Mouse (Mus musculus) lung, embryonic 15.5 days (tissue): ENCODE results near the gene Myt1l. TPM values are rescaled to one million over a fixed set of nuclear protein-coding genes. Genes with fewer than 3 reads are reported as not detected.

Source experiments
- ATAC-seq: fragments of 200-750 bp; cut with Nextera tagmentation; 2 replicates; pipeline ENCODE4 v1.8.0; 2017; ENCODE audit warnings: moderate number of reproducible peaks, borderline replicate concordance; ENCODE audit not compliant: low FRiP score, low TSS enrichment; ENCODE audit errors: extremely low read depth
- H3K27ac ChIP-seq: fragments of 300-500 bp; sonication (generic); 2 replicates; pipeline ENCODE4 v1.5.1; 2015; ENCODE audit warnings: moderate library complexity, mild to moderate bottlenecking, inconsistent platforms
- H3K27me3 ChIP-seq: fragments of 300-500 bp; sonication (generic); 2 replicates; pipeline ENCODE4 v1.6.1; 2015; ENCODE audit warnings: inconsistent platforms
- H3K36me3 ChIP-seq: fragments of 300-500 bp; sonication (generic); 2 replicates; pipeline ENCODE4 v1.6.1; 2015; ENCODE audit warnings: inconsistent platforms
- H3K4me1 ChIP-seq: fragments of 300-500 bp; sonication (generic); 2 replicates; pipeline ENCODE4 v1.6.1; 2015; ENCODE audit warnings: inconsistent platforms
- H3K4me2 ChIP-seq: fragments of 300-500 bp; sonication (generic); 2 replicates; pipeline ENCODE4 v1.6.1; 2015; ENCODE audit warnings: inconsistent platforms, mild to moderate bottlenecking, moderate library complexity
- H3K4me3 ChIP-seq: fragments of 300-500 bp; sonication (generic); 2 replicates; pipeline ENCODE4 v1.5.1; 2015; ENCODE audit warnings: mild to moderate bottlenecking, inconsistent platforms
- H3K9ac ChIP-seq: fragments of 300-500 bp; sonication (generic); 2 replicates; pipeline ENCODE4 v1.6.1; 2015; ENCODE audit warnings: inconsistent platforms
- H3K9me3 ChIP-seq: fragments of 300-500 bp; sonication (generic); 2 replicates; pipeline ENCODE4 v1.6.1; 2016; ENCODE audit warnings: inconsistent platforms
- WGBS: fragments of 180-500 bp; shearing (Covaris S2); methylation state at CpG from one replicate; pipeline ENCODE4 v1.1.7; 2015; 5-methylcytosine and 5-hydroxymethylcytosine counted together
- polyA plus RNA-seq: library from polyadenylated mRNA; unstranded; fragments of >200 nt; fragmentation: Nextera tagmentation; extraction: Ambion mirVana; gene quantifications from 2 replicates; pipeline ENCODE4 v1.2.1, GENCODE M21; 2015

Gene Myt1l
- polyA plus RNA-seq = 0.15 and 0.27 TPM in 2 replicates

DNA sequence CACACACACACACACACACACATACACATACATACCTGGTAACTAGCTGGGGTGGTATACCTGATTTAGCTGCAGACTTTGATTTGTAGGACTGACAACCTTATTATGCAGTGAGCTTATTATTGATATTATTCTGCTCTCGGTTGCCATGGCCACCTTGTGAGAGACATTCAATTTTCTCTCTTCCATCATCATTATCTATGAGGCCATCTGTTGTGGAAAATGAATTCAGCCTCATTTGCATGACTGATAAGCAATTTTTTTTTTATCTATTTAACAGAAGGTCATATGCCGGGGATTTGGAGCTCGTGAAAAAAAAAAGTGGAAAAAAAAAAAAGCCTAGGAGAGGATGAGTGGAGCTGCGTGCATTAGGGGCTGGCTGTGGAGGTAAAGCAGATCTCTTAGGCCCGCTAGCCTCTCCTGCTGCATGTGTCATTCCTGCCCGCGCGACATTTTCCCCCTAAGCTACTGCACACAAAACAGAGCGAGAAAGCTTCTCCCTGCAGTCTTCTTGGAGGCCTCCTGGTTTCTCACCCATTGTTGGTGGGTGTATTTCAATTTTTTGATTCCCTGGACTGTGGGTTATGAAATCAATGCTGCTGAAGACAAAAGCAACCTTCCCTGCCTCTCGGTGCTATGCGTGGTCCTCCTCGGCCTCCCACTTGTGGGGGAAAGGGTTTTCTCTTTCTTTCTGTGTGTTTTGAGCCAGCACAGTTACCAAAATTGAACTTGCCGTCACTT, at the start of gene Myt1l:
Gene Myt1l (plus strand): TSS at position 354 of the 741 bp plus-strand sequence.
- Histone ChIP-seq H3K4me3 (no peak within 1 kb of the TSS), H3K27ac (no peak within 1 kb of the TSS), H3K9me3 (no peaks in the 10 kb centered on the region), H3K9ac (no peak within 1 kb of the TSS), H3K4me2 (no peak within 1 kb of the TSS), H3K4me1 (no peaks in the 10 kb centered on the region), H3K36me3 (no peaks in the 10 kb centered on the region), H3K27me3 (peaks cover 28% of the 10 kb centered on the region)
- 40% methylated on average over 13 of the region's 13 CpGs for WGBS
- no peak for ATAC-seq

DNA sequence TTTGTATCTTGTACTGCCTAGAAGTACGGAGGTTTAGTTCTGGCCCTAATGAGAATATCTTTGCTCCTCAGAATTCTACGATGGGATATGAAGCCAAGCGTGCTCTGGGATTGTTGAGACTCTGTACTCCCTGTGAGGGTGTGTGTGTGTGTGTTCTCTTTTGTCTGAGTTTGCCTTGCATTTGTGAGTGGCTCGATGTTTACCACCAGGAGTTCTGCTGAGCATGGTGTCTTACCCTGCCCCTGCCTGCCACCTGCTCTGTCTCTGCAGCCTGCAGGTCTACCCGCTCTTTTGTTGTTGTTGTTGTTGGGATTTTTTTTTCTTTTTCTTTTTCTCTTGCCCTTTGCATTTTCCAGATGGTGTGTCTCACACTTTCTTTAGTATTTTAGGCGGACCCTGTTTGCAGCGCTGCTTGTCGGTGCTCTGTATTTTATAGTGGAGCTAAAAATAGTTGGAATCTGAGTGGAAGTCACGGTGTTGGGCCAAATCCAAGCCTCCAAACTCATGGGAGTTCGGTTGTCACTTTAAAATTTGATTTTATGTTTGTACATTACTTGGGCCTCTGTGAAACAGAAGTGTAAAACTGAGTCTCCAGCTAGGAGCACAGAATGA, 41.7 kb upstream of the Myt1l start:
- no peaks in the 10 kb centered on the region for H3K27me3 ChIP-seq
- 72% methylated on average over 10 of the region's 10 CpGs for WGBS
- ATAC-seq = no peak
- no peaks in the 10 kb centered on the region for H3K36me3 ChIP-seq
- no peak overlapping the region for H3K4me2 ChIP-seq
- H3K27ac ChIP-seq = no peak overlapping the region
- H3K9me3 ChIP-seq = no peaks in the 10 kb centered on the region
- H3K9ac ChIP-seq = no peak overlapping the region
- H3K4me1 ChIP-seq = no peaks in the 10 kb centered on the region
- no peak overlapping the region for H3K4me3 ChIP-seq

- no peak overlapping the region for H3K4me3 ChIP-seq
- no peaks in the 10 kb centered on the region for H3K9me3 ChIP-seq
- no peaks in the 10 kb centered on the region for H3K36me3 ChIP-seq
- H3K27ac ChIP-seq = no peak overlapping the region
- H3K9ac ChIP-seq = no peak overlapping the region
- peaks cover 23% of the 10 kb centered on the region for H3K27me3 ChIP-seq
- H3K4me2 ChIP-seq = no peak overlapping the region
- ATAC-seq = no peak
- H3K4me1 ChIP-seq = no peaks in the 10 kb centered on the region
- WGBS = 14% methylated on average over 6 of the region's 6 CpGs
These were observed 1.9 kb upstream of the Myt1l start for GRCm38 (mm10) chr12:29526236-29526644.

DNA sequence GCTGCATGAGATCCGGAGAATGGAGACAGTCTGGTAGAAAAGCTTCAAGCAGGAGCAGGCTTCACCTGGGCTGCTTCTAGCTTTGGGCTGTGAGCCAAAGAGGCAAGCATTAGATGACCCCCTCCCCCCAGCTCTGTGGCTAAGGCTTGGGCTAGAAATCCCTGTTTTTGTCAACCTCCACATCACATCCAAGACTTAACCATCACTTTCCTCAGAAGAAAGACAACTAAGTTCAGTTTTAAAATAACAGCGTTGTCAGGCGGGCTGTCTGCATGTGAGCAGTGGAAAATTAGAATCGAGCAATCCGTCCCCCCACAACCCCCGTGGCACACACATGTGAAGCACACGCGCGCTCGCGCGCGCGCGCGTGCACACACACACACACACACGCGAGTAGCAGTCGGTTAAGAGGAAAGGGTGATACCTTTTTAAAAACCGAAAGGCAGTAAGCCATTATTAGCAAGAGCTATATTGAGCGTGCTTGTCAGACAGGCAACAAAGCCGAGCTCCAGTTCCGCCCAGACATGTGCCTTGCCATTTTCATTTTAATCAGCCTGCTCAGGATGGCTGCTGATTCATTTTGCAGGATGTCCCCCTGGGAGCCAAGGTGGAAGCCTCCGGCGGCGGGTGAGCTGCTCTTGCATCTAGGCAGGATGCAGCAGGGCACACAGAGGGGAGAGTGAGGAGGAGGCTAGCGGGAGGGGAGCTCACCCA, 979 bp upstream of the Myt1l start:
- ATAC-seq = no peak
- no peak overlapping the region for H3K9ac ChIP-seq
- H3K9me3 ChIP-seq = no peaks in the 10 kb centered on the region
- no peak overlapping the region for H3K4me3 ChIP-seq
- H3K27ac ChIP-seq = no peak overlapping the region
- WGBS = 2% methylated on average over 27 of the region's 27 CpGs
- H3K27me3 ChIP-seq = peaks cover 23% of the 10 kb centered on the region
- no peaks in the 10 kb centered on the region for H3K36me3 ChIP-seq
- no peak overlapping the region for H3K4me2 ChIP-seq
- no peaks in the 10 kb centered on the region for H3K4me1 ChIP-seq

DNA sequence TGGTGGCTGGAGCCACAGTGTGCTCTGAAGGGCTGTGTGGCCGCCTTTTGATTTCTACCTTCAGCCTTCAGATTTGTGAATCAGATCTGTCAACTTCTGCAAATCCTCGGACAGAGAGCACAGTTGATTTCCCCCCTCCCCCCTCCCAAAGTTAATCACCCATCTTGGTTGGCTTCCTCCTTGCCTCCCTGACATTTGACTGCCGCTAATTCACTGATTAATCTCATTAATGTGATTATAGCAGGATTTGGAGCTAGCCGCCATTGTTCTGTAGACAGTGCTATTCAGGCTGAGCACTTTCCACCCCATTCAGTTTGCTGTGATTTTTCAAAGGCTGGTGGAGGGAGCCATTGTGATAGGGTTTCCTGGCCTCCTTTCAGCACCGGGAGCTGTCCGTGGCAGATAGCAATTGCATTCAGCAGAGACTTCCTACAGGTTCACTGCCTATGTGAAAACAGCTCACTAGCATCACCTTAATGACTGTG, 2.1 kb downstream of the Myt1l start:
- no peak for ATAC-seq
- H3K9ac ChIP-seq = no peak overlapping the region
- H3K4me2 ChIP-seq = no peak overlapping the region
- no peaks in the 10 kb centered on the region for H3K4me1 ChIP-seq
- peaks cover 49% of the 10 kb centered on the region for H3K27me3 ChIP-seq
- 9% methylated on average over 6 of the region's 6 CpGs for WGBS
- no peak overlapping the region for H3K4me3 ChIP-seq
- no peak overlapping the region for H3K27ac ChIP-seq
- H3K9me3 ChIP-seq = no peaks in the 10 kb centered on the region
- no peaks in the 10 kb centered on the region for H3K36me3 ChIP-seq

DNA sequence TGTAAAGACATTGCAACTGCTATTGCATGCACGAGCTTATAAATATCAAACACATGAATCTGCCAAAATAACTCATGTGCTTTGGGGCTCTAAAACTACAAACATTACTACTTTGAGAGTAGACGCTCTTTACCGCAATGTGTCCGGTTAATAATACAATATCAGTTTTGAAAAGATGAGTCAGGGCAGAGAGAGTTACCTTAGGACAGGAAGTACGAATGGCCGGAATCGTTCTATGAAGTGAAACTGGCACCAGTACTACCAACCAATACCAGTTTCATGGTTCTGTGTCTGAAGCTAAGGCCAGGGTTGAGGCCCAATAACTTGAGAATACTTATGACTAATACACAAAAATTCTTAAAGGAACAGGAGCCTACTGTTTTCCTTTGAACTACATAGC, 2.6 kb downstream of the Myt1l start:
- Histone ChIP-seq H3K4me1 (no peaks in the 10 kb centered on the region), H3K27ac (no peak overlapping the region), H3K9ac (no peak overlapping the region), H3K4me3 (no peak overlapping the region), H3K36me3 (no peaks in the 10 kb centered on the region), H3K27me3 (peaks cover 52% of the 10 kb centered on the region), H3K4me2 (no peak overlapping the region), H3K9me3 (no peaks in the 10 kb centered on the region)
- 81% methylated on average over 7 of the region's 7 CpGs for WGBS
- ATAC-seq = no peak

DNA sequence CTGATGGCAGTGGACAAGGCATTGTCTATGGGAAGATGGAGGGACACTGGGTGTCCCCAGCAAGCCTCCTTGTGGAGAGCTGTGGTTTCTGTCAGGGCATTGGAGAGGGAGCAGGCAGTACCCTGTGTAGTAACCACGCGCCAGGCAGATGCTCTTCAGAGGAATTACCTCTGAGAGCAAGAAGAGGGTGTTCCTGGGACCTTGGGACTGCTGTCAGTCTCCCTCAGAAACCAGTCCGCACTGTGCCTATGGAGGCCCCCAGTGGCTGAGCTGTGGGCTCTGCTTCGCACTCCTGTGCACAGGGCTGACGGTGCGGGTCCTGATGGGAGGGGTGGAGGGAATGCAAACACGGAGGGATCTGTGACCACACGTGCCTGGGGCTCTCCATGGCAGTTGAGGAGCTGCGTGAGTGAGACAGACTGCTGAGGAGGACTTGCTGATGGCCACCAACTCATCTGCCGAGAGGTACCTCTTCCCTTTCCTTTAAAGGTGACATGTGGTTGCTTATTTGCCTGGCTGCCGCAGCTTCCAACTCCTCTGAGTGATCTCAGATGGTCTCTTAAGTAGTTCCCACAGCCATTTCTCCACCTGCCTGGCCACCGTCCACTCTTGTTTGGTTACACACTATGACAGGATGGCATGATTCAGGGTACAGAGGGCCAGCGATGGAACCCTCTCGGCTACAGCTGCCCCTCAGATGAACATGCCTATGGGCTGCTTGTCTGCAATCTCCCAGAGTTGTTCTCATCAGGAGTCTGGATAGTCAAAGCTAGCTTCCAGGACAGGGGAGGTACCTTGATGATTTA, 5.1 kb downstream of the Myt1l start:
- Histone ChIP-seq H3K9ac (no peak overlapping the region), H3K9me3 (no peaks in the 10 kb centered on the region), H3K36me3 (no peaks in the 10 kb centered on the region), H3K4me1 (no peaks in the 10 kb centered on the region), H3K4me3 (no peak overlapping the region), H3K27me3 (peaks cover 53% of the 10 kb centered on the region), H3K4me2 (no peak overlapping the region), H3K27ac (no peak overlapping the region)
- 26% methylated on average over 14 of the region's 14 CpGs for WGBS
- ATAC-seq = no peak

DNA sequence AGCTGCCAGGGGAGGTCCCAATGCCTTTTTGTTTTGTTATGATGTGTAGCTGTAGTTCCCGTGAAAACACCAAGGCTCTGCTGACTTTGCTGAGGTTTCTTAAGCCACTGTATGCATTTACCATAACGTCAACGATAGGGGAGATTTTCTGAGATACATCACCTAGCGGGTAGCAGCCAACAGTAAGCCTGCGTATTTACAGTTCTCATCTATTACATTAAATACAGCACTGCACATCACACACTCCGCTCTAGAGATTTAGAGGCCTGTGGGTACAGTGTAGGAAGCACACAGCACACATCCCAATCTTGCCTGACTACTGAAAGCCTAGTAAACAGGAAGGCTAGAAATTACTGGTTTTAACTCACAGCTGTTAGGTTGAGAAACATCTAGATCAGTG, 6.1 kb downstream of the Myt1l start:
- Histone ChIP-seq H3K27me3 (peaks cover 46% of the 10 kb centered on the region), H3K9me3 (no peaks in the 10 kb centered on the region), H3K4me2 (no peak overlapping the region), H3K27ac (no peak overlapping the region), H3K9ac (no peak overlapping the region), H3K4me3 (no peak overlapping the region), H3K4me1 (no peaks in the 10 kb centered on the region), H3K36me3 (no peaks in the 10 kb centered on the region)
- WGBS = 2% methylated on average over 6 of the region's 6 CpGs
- no peak for ATAC-seq

GRCm38 (mm10) chr12:29534761-29535300, 6.6 kb downstream of the Myt1l start:
- no peak overlapping the region for H3K4me2 ChIP-seq
- peaks cover 46% of the 10 kb centered on the region for H3K27me3 ChIP-seq
- H3K4me3 ChIP-seq = no peak overlapping the region
- H3K9ac ChIP-seq = no peak overlapping the region
- ATAC-seq = no peak
- H3K36me3 ChIP-seq = no peaks in the 10 kb centered on the region
- no peaks in the 10 kb centered on the region for H3K4me1 ChIP-seq
- H3K27ac ChIP-seq = no peak overlapping the region
- no peaks in the 10 kb centered on the region for H3K9me3 ChIP-seq
- under 1% methylated on average over 25 of the region's 25 CpGs for WGBS

GRCm38 (mm10) chr12:29537916-29538315, 9.7 kb downstream of the Myt1l start:
- Histone ChIP-seq H3K4me2 (no peak overlapping the region), H3K4me3 (no peak overlapping the region), H3K36me3 (no peaks in the 10 kb centered on the region), H3K27me3 (peaks cover 44% of the 10 kb centered on the region), H3K9ac (no peak overlapping the region), H3K9me3 (no peaks in the 10 kb centered on the region), H3K4me1 (no peaks in the 10 kb centered on the region), H3K27ac (no peak overlapping the region)
- no peak for ATAC-seq
- WGBS = 55% methylated on average over 5 of the region's 5 CpGs

GRCm38 (mm10) chr12:29538456-29538855, 10.3 kb downstream of the Myt1l start:
- whole genome bisulfite sequencing = 53% methylated on average over 11 of the region's 11 CpGs
- no peak for ATAC-seq
- no peaks in the 10 kb centered on the region for H3K36me3 ChIP-seq
- no peak overlapping the region for H3K4me3 ChIP-seq
- H3K27ac ChIP-seq = no peak overlapping the region
- no peak overlapping the region for H3K9ac ChIP-seq
- H3K4me2 ChIP-seq = no peak overlapping the region
- H3K9me3 ChIP-seq = no peaks in the 10 kb centered on the region
- H3K4me1 ChIP-seq = no peaks in the 10 kb centered on the region
- H3K27me3 ChIP-seq = peaks cover 38% of the 10 kb centered on the region
